Mouse (Mus musculus) lung, postnatal 10 days (tissue): ENCODE measurements at regions not wholly inside any gene's neighbourhood (a gene's known extent, or its start where the extent isn't known, plus 50 kb on each side); places are given as distances from the start of the nearest gene placed in this dataset.

Experiments used
- DNase-seq: peaks from one replicate; pipeline ENCODE4 v3.0.0; 2021

DNA sequence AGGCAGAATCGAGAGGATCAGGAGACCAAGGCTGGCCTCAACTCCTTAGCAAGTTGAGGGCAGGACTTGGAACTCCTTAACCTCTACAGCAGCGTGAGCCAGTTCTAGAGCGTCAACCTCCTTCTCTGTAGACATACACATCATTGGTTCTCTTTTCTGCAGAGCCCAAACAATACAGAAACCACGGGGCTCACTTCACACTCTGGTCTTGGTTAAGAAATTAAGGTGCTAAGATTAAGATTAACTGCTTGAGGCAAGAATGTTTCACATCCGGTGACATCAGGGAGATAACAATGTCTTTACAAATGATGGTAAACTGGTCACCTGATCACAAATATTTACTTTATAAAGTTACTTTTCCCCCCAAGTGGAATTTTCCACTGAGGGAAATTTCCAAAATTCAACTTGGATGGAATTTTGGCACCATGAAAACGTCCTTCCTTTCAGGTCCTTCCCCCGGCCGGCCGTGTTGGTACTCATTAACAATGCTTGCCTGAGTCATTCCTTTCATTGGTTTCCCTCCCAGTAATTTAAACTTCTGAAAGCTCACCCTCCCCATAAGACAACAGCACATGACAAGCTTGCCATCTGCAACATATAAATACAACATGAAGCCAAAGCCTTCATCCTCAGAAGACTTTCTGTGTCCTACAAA is 77.3 kb upstream of the Kdm7a start:
- no peak for DNase-seq

- peak; percentile 49 for DNase-seq
Measured at GRCm38 (mm10) chr6:39278317-39278716, 71.7 kb upstream of the Kdm7a start.

DNA sequence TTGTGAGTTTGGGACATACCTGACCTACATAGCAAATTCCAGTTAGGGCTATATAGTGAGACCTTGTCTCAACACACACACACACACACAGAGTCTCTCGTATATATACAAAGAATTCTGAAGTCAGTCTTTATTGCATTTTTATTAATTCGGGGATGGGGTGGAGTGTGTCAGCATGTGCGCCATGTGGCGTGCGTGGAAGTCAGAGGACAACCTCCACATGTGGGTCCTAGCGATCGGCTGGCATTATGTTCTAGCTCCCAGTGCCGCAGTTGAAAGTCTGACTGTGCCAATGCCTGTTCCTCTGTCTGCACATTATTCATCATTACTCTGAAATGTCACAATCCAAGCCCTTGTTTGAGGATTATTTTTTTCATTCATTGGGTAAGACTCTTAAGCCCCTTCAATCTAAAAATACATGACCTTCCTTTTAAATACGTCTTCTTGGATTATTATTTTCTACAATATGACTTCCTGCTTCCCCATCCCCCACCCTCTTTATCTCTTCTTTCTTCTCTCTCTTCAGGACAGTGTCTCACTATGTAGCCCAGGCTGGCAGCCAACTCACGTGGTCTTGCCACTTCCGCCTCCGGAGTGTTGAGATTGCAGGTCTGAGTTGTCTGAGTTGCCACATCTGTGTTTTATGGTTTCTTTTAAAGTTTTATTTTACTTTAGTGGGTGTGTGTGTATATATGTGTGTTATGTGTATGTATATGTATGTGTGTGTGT is 68.3 kb upstream of the Kdm7a start:
- DNase-seq: peak; percentile 57

DNA sequence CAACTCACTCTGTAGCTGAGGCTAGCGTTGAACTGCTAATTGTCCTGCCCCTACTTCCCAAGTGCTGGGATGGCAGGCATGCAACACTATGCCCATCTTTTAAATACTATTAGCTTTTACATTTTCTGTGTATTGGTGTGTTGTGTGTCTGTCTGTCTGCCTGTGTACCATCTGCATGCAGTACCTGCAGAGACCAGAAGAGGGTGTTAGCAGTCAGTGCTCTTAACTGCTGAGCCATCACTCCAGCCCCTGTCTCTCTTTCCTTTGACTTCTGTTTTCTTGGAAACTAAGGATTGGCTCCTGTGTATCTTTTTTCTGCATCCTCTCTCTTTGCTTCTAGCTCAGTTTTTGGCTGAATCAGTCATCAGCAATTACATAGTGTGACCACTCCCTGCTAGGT is 66.8 kb upstream of the Kdm7a start:
- no peak for DNase-seq

DNA sequence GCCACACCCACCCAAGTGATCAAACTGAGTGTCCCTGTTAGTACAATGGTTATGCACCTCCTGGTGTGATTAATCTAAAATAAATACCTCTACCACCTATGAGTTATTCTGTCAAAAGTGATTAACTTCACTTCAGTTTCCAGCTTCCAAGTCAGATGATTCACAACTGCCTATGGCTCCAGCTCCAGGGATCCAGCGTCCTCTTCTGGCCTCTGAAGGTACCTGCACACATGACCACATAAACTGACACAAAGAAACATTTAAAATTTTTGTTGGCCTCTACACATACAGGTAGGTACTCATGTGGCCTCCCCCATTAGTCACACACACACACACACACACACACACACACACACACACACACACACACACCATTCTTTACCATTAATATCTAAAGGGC is 63.9 kb upstream of the Kdm7a start:
- DNase-seq: no peak

DNA sequence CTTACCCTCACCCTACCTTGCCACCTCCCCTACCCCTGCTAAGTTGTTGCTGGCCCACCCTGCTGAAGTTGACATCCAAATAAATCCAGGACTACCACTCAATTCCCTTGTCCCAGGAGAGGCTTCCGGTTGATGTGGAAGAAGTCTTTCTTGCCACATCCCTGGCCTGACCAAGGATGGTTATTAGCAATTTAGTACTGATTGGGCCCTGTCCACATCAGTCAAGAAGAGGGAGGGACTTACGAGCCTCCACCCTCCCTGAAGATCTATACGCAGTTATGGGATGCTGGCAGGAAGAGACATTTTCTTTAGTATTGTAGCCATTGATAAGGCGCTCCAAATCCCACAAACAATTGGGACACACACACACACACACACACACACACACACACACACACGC is 63.1 kb upstream of the Kdm7a start:
- no peak for DNase-seq

DNA sequence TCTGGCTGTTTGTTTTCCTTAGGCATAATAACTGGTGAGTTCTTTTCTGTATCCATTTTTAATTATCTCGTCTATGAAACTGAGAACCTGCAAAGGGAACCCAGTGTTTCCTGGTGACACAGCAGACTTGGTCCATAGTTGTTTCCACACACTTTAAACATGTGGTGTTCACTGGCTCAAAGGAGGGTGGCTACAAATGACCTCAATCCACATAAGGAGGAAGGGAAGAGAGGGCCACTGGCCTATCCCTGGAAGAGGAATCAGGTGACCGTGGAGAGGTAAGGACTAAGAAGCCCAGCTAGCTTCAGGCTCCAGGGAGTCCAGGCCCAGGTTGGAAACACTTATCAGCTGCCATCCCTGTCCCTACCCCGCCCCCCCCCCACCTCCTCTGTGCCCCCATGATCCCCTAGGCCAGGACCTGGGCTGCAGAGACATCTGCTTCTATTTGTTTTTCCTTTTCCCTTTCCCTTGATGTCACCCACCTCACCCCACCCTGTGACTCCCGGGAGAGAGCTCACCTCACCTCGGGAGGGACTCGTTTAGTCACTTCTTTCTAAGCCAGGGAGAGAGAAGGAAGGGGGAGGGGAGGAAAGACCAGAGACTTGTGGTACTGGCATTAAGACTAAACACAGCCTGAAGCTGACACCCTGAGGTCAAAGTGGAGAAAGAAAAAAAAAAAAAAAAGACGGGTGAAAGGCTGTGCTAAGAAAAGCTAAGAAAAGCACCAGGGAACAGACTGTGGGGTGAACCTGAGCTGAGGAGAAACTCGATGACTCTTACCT is 62.2 kb upstream of the Kdm7a start:
- no peak for DNase-seq

DNA sequence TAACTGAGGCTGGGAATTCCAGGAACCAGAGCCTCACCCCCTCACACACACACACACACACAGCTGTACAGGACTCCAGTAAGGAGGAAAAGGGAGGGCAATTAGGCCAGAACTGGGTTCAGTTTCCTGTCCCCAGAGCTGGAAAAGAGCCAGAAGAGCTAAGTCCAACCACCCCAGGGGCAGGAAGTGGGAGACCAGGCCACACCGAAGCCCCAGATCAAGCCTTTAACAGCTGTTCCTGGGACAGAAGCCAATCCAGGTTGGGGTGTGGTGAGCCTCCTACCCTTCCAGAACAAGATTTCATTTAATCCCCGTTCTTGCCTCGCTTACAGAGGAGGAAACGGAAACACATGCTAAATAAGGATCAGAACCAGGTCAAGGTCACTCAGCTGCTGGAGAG is 58.1 kb upstream of the Kdm7a start:
- DNase-seq: peak; percentile 70

GRCm38 (mm10) chr6:39263615-39264014 is 57.0 kb upstream of the Kdm7a start:
- DNase-seq: peak; percentile 41

GRCm38 (mm10) chr6:39261951-39262350 is 55.4 kb upstream of the Kdm7a start:
- DNase-seq: peak; percentile 31

GRCm38 (mm10) chr6:39260480-39260879 is 53.9 kb upstream of the Kdm7a start:
- no peak for DNase-seq

DNA sequence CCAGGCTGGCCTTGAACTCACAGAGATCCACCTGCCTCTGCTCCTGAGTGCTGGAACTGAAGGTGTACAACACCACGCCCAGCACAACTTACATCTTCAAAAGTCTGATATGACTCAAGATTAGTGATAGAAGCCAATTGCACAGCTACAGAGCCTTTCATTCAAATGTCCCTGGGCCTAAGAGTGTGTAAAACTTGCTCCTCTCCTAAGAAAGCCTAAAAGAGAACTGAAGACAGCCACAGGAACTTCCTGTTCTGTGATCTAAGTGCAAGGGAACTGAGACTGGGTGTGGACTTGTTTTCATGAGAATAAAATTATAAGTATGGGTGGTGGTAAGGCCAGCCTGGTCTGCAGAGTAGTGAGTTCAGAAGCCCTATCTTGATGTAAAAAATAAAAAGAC is 52.5 kb upstream of the Kdm7a start:
- DNase-seq: no peak

- DNase-seq: no peak
Measured at GRCm38 (mm10) chr6:39258656-39259055, 52.1 kb upstream of the Kdm7a start.

DNA sequence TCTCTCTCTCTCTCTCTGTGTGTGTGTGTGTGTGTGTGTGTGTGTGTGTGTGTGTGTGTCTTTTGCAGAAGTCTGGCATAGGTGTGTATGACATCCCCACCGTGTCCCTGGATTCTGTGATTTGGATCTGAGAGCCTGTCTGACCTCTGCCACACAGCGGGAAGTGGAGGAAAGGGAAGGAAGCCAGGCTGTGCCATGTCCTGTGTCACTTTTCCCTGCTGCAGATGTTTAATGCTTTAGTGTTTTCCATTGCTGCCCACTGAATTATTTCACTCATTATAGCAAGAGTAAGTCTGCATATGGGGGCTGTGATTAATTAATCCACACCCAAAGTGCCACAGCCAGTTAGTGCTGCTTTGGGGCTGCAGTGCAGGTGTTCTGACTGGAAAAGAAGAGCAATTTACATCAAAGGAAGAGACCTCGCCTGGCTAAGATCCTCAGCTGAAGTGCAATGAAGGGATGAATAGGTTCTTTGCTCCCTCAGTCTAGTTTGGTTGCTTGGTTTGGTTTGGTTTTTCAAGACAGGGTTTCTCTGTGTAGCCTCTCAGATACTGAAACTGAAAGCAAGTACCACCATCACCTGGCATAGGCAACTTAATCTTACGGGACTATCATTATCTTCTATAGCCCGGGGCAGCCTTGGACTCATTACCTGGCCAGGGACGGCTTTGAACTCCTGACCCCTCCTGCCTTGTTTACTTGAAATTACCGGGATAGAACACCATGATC is 51.2 kb upstream of the Kdm7a start:
- no peak for DNase-seq

DNA sequence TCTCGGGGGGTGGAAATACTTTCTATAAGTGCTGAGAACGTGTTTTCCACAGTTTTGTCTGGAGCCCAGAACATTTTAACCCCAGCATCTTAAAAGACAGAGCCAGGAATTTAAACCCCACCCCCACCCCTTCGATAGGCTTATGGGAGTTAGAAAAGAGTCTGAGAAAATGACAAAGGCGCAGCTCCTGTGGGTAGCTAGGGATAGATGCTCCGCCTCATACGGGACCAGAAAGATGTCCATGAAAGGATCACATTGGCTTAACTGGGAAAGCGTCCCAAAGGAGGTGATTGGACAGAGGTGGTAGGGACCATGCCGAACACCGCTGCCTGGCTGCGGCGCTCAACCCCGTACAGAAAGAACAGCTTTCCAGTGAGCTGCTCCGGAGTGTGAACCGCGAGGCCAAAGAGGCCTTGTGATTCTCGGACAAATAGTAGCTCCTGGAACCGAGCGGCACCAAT is 50.6 kb upstream of the Kdm7a start:
- peak; percentile 41 for DNase-seq

DNA sequence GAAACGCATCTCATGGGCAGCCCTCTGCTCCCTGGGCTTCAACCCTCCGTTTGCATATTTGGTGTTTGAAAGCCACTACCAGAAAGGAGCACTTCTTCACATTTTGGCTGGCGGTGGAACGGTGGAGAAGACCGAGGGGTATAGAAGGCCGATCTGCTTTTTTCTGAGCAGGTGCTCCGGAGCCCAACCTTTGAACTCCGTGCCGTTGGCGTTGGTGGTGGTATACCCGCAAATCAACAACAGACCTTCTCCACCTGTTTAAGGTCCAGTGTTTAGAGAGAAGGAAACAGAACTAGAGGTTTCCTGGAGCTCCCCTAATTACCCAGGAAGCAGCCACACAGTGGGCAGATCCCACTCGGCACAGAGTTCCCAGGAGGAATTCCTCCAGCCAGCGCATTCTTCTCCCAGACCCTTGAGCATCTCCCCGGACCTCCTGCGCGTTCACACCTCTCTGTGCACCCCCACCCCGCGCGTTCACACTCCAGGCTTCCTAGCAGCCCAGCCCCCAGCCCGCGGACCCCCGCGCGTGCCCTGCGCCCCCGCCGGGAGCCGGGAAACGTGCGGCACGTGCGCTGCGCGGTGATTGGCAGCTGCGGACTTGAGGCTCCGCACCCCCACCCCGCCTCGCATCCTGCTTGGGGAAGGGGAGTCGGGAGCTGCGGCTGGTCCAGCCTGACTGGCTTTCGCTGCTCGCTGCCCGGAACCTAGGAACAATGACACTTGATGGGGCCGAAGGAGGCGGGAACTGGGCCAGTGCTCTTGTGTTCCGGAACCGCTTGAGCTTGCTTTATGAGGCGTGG is 49.9 kb upstream of the Kdm7a start:
- DNase-seq: peak; percentile 65
